Mouse (Mus musculus) small intestine, adult 2 months (tissue): Measurements from ENCODE around the gene Rnf216.

Experiments used
- CTCF ChIP-seq: fragments of 200-500 bp; IDR thresholded peaks from 2 replicates; pipeline ENCODE4 v1.5.1; 2012; ENCODE audit warnings: low read depth, mild to moderate bottlenecking, control low read depth, inconsistent platforms, low read length, moderate library complexity, mixed read lengths; ENCODE audit not compliant: insufficient replicate concordance, insufficient read length; ENCODE audit errors: extremely low read depth
- POLR2A ChIP-seq: fragments of 200-500 bp; IDR thresholded peaks from 2 replicates; pipeline ENCODE4 v1.6.1; 2012; ENCODE audit warnings: low read depth, mild to moderate bottlenecking, control low read depth, inconsistent platforms, low read length, moderate library complexity

DNA sequence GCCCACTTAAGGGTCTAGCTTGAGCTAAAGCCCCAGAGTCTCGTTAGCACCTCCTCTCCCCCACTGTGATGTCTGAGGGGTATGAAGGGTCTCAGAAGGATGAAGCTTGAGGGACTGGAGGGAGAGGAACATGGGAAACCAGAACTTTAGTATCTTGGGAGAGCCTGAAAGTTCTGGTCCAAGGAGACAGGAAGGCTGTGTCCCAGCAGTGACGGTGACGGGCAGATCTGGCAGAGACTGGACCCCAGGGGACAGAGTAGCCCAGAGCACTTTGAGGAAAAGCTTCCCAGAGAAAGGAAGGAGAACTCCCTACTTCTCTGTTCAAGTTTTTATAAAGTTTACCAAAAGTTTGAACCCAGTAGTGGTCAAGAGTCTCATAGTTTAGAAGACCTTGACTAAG lies 34.7 kb upstream of the Rnf216 start, which contains the start of gene Olfr718-ps1:
- TF ChIP-seq POLR2A (no peak), CTCF (no peak)
